Mouse (Mus musculus): ENCODE measurements around the gene Baiap2l1. TPM values are rescaled to one million over a fixed set of nuclear protein-coding genes. Genes with fewer than 3 reads are reported as not detected.
A peak's percentile ranks its signal among the peaks of the same experiment; 100 is the strongest.

The Baiap2l1 gene
- polyA plus RNA-seq, 1 experiment = not detected

GRCm38 (mm10) chr5:144260464-144260863 lies 97.4 kb downstream of the Baiap2l1 start:
- Histone ChIP-seq H3K4me3 (ENCODE audit: insufficient read depth, low read depth, low read length) (no peak overlapping the region), H3K4me1 (ENCODE audit: control insufficient read depth, insufficient read depth, low read length) (peaks cover 60% of the 10 kb centered on the region), H3K27ac (ENCODE audit: insufficient read depth, low read depth, low read length) (no peak overlapping the region)
- TF ChIP-seq CTCF (IDR thresholded peaks at IDR 0.05; ENCODE audit: insufficient read depth, low read depth, low read length) (no peak), POLR2A (IDR thresholded peaks at IDR 0.05; ENCODE audit: insufficient read depth, low read depth, low read length) (no peak)
- 75% methylated on average over 8 of the region's 8 CpGs for WGBS

DNA sequence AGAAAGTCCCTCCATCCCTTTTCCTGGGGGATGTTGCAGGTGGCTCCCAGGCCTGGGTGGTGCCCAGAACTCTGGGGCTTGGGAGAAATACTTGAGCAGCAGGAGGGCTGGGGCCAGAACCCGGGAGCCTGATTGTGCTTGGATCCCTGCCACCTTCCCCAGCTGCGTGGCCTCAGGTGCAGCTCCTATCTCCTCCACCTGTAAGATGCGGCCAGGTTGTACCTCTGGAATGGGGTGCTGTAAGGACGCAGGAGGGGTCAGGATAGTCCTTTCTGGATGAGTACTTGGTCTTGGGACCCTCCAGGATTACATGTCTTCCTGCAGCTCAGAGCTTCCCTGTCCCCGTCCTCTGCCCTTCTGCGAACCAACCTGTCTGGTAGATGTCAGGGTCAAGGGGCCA lies 98.7 kb downstream of the Baiap2l1 start:
- TF ChIP-seq CTCF (IDR thresholded peaks at IDR 0.05; ENCODE audit: insufficient read depth, low read depth, low read length) (no peak), POLR2A (IDR thresholded peaks at IDR 0.05; ENCODE audit: insufficient read depth, low read depth, low read length) (no peak)
- Histone ChIP-seq H3K4me3 (ENCODE audit: insufficient read depth, low read depth, low read length) (no peak overlapping the region), H3K4me1 (ENCODE audit: control insufficient read depth, insufficient read depth, low read length) (peaks cover 64% of the 10 kb centered on the region), H3K27ac (ENCODE audit: insufficient read depth, low read depth, low read length) (no peak overlapping the region)
- 74% methylated on average over 6 of the region's 6 CpGs for WGBS

GRCm38 (mm10) chr5:144258687-144259086 lies 99.2 kb downstream of the Baiap2l1 start:
- TF ChIP-seq POLR2A (IDR thresholded peaks at IDR 0.05; ENCODE audit: insufficient read depth, low read depth, low read length) (no peak), CTCF (IDR thresholded peaks at IDR 0.05; ENCODE audit: insufficient read depth, low read depth, low read length) (no peak)
- Histone ChIP-seq H3K4me1 (ENCODE audit: control insufficient read depth, insufficient read depth, low read length) (peaks cover 64% of the 10 kb centered on the region), H3K27ac (ENCODE audit: insufficient read depth, low read depth, low read length) (no peak overlapping the region), H3K4me3 (ENCODE audit: insufficient read depth, low read depth, low read length) (peak overlapping the region; percentile 16; the same call in 1 of the 2 replicates)
- WGBS = 26% methylated on average over 2 of the region's 2 CpGs

DNA sequence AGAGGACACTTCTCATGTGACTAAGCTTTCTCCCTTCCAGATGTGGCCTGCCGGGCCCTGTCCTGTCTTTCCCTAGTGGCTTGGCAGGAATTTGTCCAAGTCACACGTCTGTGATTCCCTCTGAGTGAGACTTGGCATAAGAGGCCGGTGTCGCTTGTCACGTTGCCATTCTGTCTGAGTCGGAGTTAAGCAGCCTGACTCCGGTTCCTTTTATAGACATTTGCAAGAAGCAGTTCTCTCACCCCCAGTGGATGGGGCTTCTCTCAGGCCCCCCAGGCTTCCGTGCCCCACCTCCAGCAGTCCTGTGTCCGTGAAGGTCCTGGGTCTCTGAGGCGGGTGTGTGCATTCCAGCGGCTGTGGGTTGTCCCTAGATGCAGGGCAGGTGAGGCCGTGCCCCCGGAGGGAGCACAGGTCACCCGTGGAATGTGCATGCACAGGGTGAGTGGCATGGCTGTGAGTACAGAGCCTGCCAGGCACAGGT lies 99.7 kb downstream of the Baiap2l1 start:
- H3K4me3 ChIP-seq (ENCODE audit: insufficient read depth, low read depth, low read length) = peak overlapping the region; percentile 16; the same call in 1 of the 2 replicates
- TF ChIP-seq CTCF (IDR thresholded peaks at IDR 0.05; ENCODE audit: insufficient read depth, low read depth, low read length) (no peak), POLR2A (IDR thresholded peaks at IDR 0.05; ENCODE audit: insufficient read depth, low read depth, low read length) (no peak)
- H3K27ac ChIP-seq (ENCODE audit: insufficient read depth, low read depth, low read length) = no peak overlapping the region
- H3K4me1 ChIP-seq (ENCODE audit: control insufficient read depth, insufficient read depth, low read length) = peaks cover 60% of the 10 kb centered on the region
- WGBS = 28% methylated on average over 14 of the region's 14 CpGs

DNA sequence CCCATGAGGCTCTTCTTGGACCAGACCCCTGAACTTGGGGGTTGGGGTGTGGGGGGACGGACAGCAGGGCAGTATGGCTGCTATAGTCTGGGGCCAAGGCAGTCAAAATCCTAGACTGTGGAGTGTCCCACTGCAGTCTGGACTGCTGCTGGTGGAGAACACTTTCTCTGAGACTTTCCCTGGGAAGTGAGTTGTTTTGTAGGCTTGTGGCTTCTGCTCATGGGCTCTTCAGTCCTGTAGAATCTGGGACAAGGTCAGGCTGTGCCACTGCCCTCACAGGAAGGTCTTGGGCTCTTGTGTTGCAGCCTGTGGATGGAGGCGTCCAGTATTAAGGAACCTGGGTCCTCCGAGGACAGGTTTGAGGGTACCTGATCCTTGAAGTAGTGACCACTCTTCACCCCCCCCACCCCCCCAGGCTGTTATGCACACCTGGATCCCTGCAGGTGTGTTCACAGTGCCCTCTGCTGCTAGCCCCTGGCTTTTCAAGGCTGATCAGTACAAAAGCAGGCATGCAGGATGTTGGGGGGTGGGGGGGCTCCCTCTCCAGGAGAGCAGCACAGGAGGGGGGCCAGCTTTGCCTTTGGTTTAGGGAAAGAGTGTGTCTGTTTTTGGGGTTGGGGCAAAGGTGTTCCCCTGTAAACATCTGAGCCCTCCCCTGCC lies 100.3 kb downstream of the Baiap2l1 start:
- no peak for TF ChIP-seq CTCF (IDR thresholded peaks at IDR 0.05; ENCODE audit: insufficient read depth, low read depth, low read length)
- TF ChIP-seq POLR2A (IDR thresholded peaks at IDR 0.05; ENCODE audit: insufficient read depth, low read depth, low read length) = no peak
- Histone ChIP-seq H3K4me3 (ENCODE audit: insufficient read depth, low read depth, low read length) (peak overlapping the region; percentile 16; the same call in 1 of the 2 replicates), H3K4me1 (ENCODE audit: control insufficient read depth, insufficient read depth, low read length) (peaks cover 57% of the 10 kb centered on the region), H3K27ac (ENCODE audit: insufficient read depth, low read depth, low read length) (no peak overlapping the region)
- 86% methylated on average over 3 of the region's 3 CpGs for WGBS

GRCm38 (mm10) chr5:144256888-144257287 lies 101.0 kb downstream of the Baiap2l1 start:
- Histone ChIP-seq H3K4me1 (ENCODE audit: control insufficient read depth, insufficient read depth, low read length) (peaks cover 52% of the 10 kb centered on the region), H3K27ac (ENCODE audit: insufficient read depth, low read depth, low read length) (no peak overlapping the region), H3K4me3 (ENCODE audit: insufficient read depth, low read depth, low read length) (peak overlapping the region; percentile 88; the same call in 1 of the 2 replicates)
- WGBS = 67% methylated on average over 1 of the region's 1 CpGs
- TF ChIP-seq POLR2A (IDR thresholded peaks at IDR 0.05; ENCODE audit: insufficient read depth, low read depth, low read length) (no peak), CTCF (IDR thresholded peaks at IDR 0.05; ENCODE audit: insufficient read depth, low read depth, low read length) (no peak)

GRCm38 (mm10) chr5:144256541-144256870 lies 101.4 kb downstream of the Baiap2l1 start:
- Histone ChIP-seq H3K4me3 (ENCODE audit: insufficient read depth, low read depth, low read length) (peak overlapping the region; percentile 88), H3K4me1 (ENCODE audit: control insufficient read depth, insufficient read depth, low read length) (peaks cover 50% of the 10 kb centered on the region), H3K27ac (ENCODE audit: insufficient read depth, low read depth, low read length) (0 out of 2 replicates have a peak overlapping the region, but pooled peaks have one; percentile 8)
- WGBS = 16% methylated on average over 7 of the region's 7 CpGs
- no peak for TF ChIP-seq CTCF (IDR thresholded peaks at IDR 0.05; ENCODE audit: insufficient read depth, low read depth, low read length)
- no peak for TF ChIP-seq POLR2A (IDR thresholded peaks at IDR 0.05; ENCODE audit: insufficient read depth, low read depth, low read length)

GRCm38 (mm10) chr5:144255632-144256540 lies 102.0 kb downstream of the Baiap2l1 start:
- H3K4me1 ChIP-seq (ENCODE audit: control insufficient read depth, insufficient read depth, low read length) = peaks cover 50% of the 10 kb centered on the region
- under 1% methylated on average over 39 of the region's 40 CpGs for WGBS
- 0 out of 2 replicates have a peak overlapping the region, but pooled peaks have one; percentile 8 for H3K27ac ChIP-seq (ENCODE audit: insufficient read depth, low read depth, low read length)
- peak overlapping the region; percentile 88 for H3K4me3 ChIP-seq (ENCODE audit: insufficient read depth, low read depth, low read length)
- TF ChIP-seq CTCF (IDR thresholded peaks at IDR 0.05; ENCODE audit: insufficient read depth, low read depth, low read length) (no peak), POLR2A (IDR thresholded peaks at IDR 0.05; ENCODE audit: insufficient read depth, low read depth, low read length) (no peak)

All from olfactory bulb, adult 2 months (tissue).